Mouse (Mus musculus): ENCODE measurements around the gene Ptpn1. TPM values are rescaled to one million over a fixed set of nuclear protein-coding genes. Genes with fewer than 3 reads are reported as not detected.

Ptpn1 gene
- polyA plus RNA-seq, 1 experiment from 2014 or later: 60.1 TPM

- 65% methylated on average over 6 of the region's 6 CpGs for WGBS
- peaks cover 32% of the 10 kb centered on the region for H3K4me1 ChIP-seq (replicated peaks)
- H3K27me3 ChIP-seq: no peaks in the 10 kb centered on the region
- no peak overlapping the region for H3K4me3 ChIP-seq (replicated peaks)
- no peak for ATAC-seq (ENCODE audit: insufficient number of reproducible peaks, insufficient read depth, low FRiP score, low TSS enrichment, low read depth)
- H3K27ac ChIP-seq: peak overlapping the region; percentile 23; the same call in 1 of the 2 replicates
- H3K9me3 ChIP-seq: no peaks in the 10 kb centered on the region
- no peak overlapping the region for H3K4me2 ChIP-seq
- no peak overlapping the region for H3K9ac ChIP-seq (replicated peaks)
- H3K36me3 ChIP-seq: 0 out of 2 replicates have a peak, but pooled peaks cover 5% of the 10 kb centered on the region
Observed at GRCm38 (mm10) chr2:167949250-167949649, 17.4 kb downstream of the Ptpn1 start.

GRCm38 (mm10) chr2:167949808-167950207, 18.0 kb downstream of the Ptpn1 start:
- Histone ChIP-seq H3K4me2 (no peak overlapping the region), H3K9ac (replicated peaks) (no peak overlapping the region), H3K36me3 (peaks cover 8% of the 10 kb centered on the region; the same call in 1 of the 2 replicates), H3K27ac (peak overlapping the region; percentile 23; the same call in 1 of the 2 replicates), H3K27me3 (no peaks in the 10 kb centered on the region), H3K4me3 (replicated peaks) (no peak overlapping the region), H3K9me3 (no peaks in the 10 kb centered on the region), H3K4me1 (replicated peaks) (peaks cover 26% of the 10 kb centered on the region)
- no peak for ATAC-seq (ENCODE audit: insufficient number of reproducible peaks, insufficient read depth, low FRiP score, low TSS enrichment, low read depth)
- 67% methylated on average over 2 of the region's 2 CpGs for WGBS

- Histone ChIP-seq H3K4me3 (replicated peaks) (no peak overlapping the region), H3K27ac (no peak overlapping the region), H3K36me3 (peaks cover 8% of the 10 kb centered on the region; the same call in 1 of the 2 replicates), H3K9ac (replicated peaks) (no peak overlapping the region), H3K27me3 (no peaks in the 10 kb centered on the region), H3K4me1 (replicated peaks) (peaks cover 17% of the 10 kb centered on the region), H3K4me2 (no peak overlapping the region), H3K9me3 (no peaks in the 10 kb centered on the region)
- 88% methylated on average over 6 of the region's 6 CpGs for WGBS
- no peak for ATAC-seq (ENCODE audit: insufficient number of reproducible peaks, insufficient read depth, low FRiP score, low TSS enrichment, low read depth)
Observed at GRCm38 (mm10) chr2:167950681-167951080, 18.8 kb downstream of the Ptpn1 start.

GRCm38 (mm10) chr2:167951301-167952211, 19.7 kb downstream of the Ptpn1 start:
- H3K4me3 ChIP-seq (replicated peaks): no peak overlapping the region
- H3K4me2 ChIP-seq: no peak overlapping the region
- no peak overlapping the region for H3K9ac ChIP-seq (replicated peaks)
- WGBS: 91% methylated on average over 13 of the region's 13 CpGs
- H3K4me1 ChIP-seq (replicated peaks): peaks cover 14% of the 10 kb centered on the region
- no peak overlapping the region for H3K27ac ChIP-seq
- ATAC-seq (ENCODE audit: insufficient number of reproducible peaks, insufficient read depth, low FRiP score, low TSS enrichment, low read depth): no peak
- H3K27me3 ChIP-seq: no peaks in the 10 kb centered on the region
- H3K9me3 ChIP-seq: no peaks in the 10 kb centered on the region
- peaks cover 8% of the 10 kb centered on the region; the same call in 1 of the 2 replicates for H3K36me3 ChIP-seq

- Histone ChIP-seq H3K36me3 (peaks cover 8% of the 10 kb centered on the region; the same call in 1 of the 2 replicates), H3K9ac (replicated peaks) (no peak overlapping the region), H3K9me3 (no peaks in the 10 kb centered on the region), H3K4me1 (replicated peaks) (peaks cover 3% of the 10 kb centered on the region; the same call in 1 of the 2 replicates), H3K27ac (no peak overlapping the region), H3K4me3 (replicated peaks) (no peak overlapping the region), H3K4me2 (no peak overlapping the region), H3K27me3 (no peaks in the 10 kb centered on the region)
- 80% methylated on average over 10 of the region's 10 CpGs for WGBS
- no peak for ATAC-seq (ENCODE audit: insufficient number of reproducible peaks, insufficient read depth, low FRiP score, low TSS enrichment, low read depth)
Observed at GRCm38 (mm10) chr2:167953819-167954218, 22.0 kb downstream of the Ptpn1 start.

GRCm38 (mm10) chr2:167954928-167955327, 23.1 kb downstream of the Ptpn1 start:
- Histone ChIP-seq H3K9ac (replicated peaks) (no peak overlapping the region), H3K27ac (no peak overlapping the region), H3K27me3 (no peaks in the 10 kb centered on the region), H3K4me3 (replicated peaks) (no peak overlapping the region), H3K9me3 (no peaks in the 10 kb centered on the region), H3K36me3 (peaks cover 15% of the 10 kb centered on the region; the same call in 1 of the 2 replicates), H3K4me2 (no peak overlapping the region), H3K4me1 (replicated peaks) (peaks cover 2% of the 10 kb centered on the region; the same call in 1 of the 2 replicates)
- 81% methylated on average over 7 of the region's 7 CpGs for WGBS
- ATAC-seq (ENCODE audit: insufficient number of reproducible peaks, insufficient read depth, low FRiP score, low TSS enrichment, low read depth): no peak

- Histone ChIP-seq H3K9me3 (no peaks in the 10 kb centered on the region), H3K27me3 (no peaks in the 10 kb centered on the region), H3K36me3 (peaks cover 10% of the 10 kb centered on the region; the same call in 1 of the 2 replicates), H3K9ac (replicated peaks) (no peak overlapping the region), H3K4me1 (replicated peaks) (peaks cover 2% of the 10 kb centered on the region; the same call in 1 of the 2 replicates), H3K4me2 (no peak overlapping the region), H3K27ac (no peak overlapping the region), H3K4me3 (replicated peaks) (no peak overlapping the region)
- ATAC-seq (ENCODE audit: insufficient number of reproducible peaks, insufficient read depth, low FRiP score, low TSS enrichment, low read depth): no peak
- WGBS: 91% methylated on average over 1 of the region's 1 CpGs
Observed at GRCm38 (mm10) chr2:167957539-167957938, 25.7 kb downstream of the Ptpn1 start.

GRCm38 (mm10) chr2:167958082-167958788, 26.4 kb downstream of the Ptpn1 start:
- no peaks in the 10 kb centered on the region for H3K27me3 ChIP-seq
- 76% methylated on average over 5 of the region's 5 CpGs for WGBS
- no peaks in the 10 kb centered on the region for H3K9me3 ChIP-seq
- no peak for ATAC-seq (ENCODE audit: insufficient number of reproducible peaks, insufficient read depth, low FRiP score, low TSS enrichment, low read depth)
- H3K36me3 ChIP-seq: peaks cover 13% of the 10 kb centered on the region
- H3K4me3 ChIP-seq (replicated peaks): no peak overlapping the region
- no peak overlapping the region for H3K9ac ChIP-seq (replicated peaks)
- H3K4me2 ChIP-seq: no peak overlapping the region
- peaks cover 2% of the 10 kb centered on the region; the same call in 1 of the 2 replicates for H3K4me1 ChIP-seq (replicated peaks)
- no peak overlapping the region for H3K27ac ChIP-seq

- H3K27ac ChIP-seq: no peak overlapping the region
- WGBS: 66% methylated on average over 4 of the region's 4 CpGs
- no peaks in the 10 kb centered on the region for H3K9me3 ChIP-seq
- no peak overlapping the region for H3K4me2 ChIP-seq
- no peaks in the 10 kb centered on the region for H3K27me3 ChIP-seq
- H3K9ac ChIP-seq (replicated peaks): no peak overlapping the region
- H3K4me1 ChIP-seq (replicated peaks): 0 out of 2 replicates have a peak, but pooled peaks cover 2% of the 10 kb centered on the region
- H3K4me3 ChIP-seq (replicated peaks): no peak overlapping the region
- peaks cover 19% of the 10 kb centered on the region for H3K36me3 ChIP-seq
- no peak for ATAC-seq (ENCODE audit: insufficient number of reproducible peaks, insufficient read depth, low FRiP score, low TSS enrichment, low read depth)
Observed at GRCm38 (mm10) chr2:167958843-167959242, 27.0 kb downstream of the Ptpn1 start.

GRCm38 (mm10) chr2:167959384-167959911, 27.6 kb downstream of the Ptpn1 start:
- Histone ChIP-seq H3K4me1 (replicated peaks) (0 out of 2 replicates have a peak, but pooled peaks cover 2% of the 10 kb centered on the region), H3K4me2 (no peak overlapping the region), H3K36me3 (peaks cover 25% of the 10 kb centered on the region), H3K27ac (no peak overlapping the region), H3K9me3 (no peaks in the 10 kb centered on the region), H3K27me3 (no peaks in the 10 kb centered on the region), H3K9ac (replicated peaks) (no peak overlapping the region), H3K4me3 (replicated peaks) (no peak overlapping the region)
- ATAC-seq (ENCODE audit: insufficient number of reproducible peaks, insufficient read depth, low FRiP score, low TSS enrichment, low read depth): no peak
- 79% methylated on average over 4 of the region's 4 CpGs for WGBS

- 0 out of 2 replicates have a peak, but pooled peaks cover 2% of the 10 kb centered on the region for H3K4me1 ChIP-seq (replicated peaks)
- H3K27ac ChIP-seq: no peak overlapping the region
- no peak overlapping the region for H3K4me2 ChIP-seq
- no peak for ATAC-seq (ENCODE audit: insufficient number of reproducible peaks, insufficient read depth, low FRiP score, low TSS enrichment, low read depth)
- H3K9ac ChIP-seq (replicated peaks): no peak overlapping the region
- H3K36me3 ChIP-seq: peaks cover 28% of the 10 kb centered on the region
- 80% methylated on average over 7 of the region's 7 CpGs for WGBS
- H3K27me3 ChIP-seq: no peaks in the 10 kb centered on the region
- H3K4me3 ChIP-seq (replicated peaks): no peak overlapping the region
- no peaks in the 10 kb centered on the region for H3K9me3 ChIP-seq
Observed at GRCm38 (mm10) chr2:167959996-167960395, 28.1 kb downstream of the Ptpn1 start.

Measured in limb, embryonic 12.5 days (tissue).